Mouse (Mus musculus): ENCODE measurements around the gene Tex33. TPM values are rescaled to one million over a fixed set of nuclear protein-coding genes. Genes with fewer than 3 reads are reported as not detected.

Tex33 gene
- polyA plus RNA-seq, 1 experiment = 0.46 TPM

DNA sequence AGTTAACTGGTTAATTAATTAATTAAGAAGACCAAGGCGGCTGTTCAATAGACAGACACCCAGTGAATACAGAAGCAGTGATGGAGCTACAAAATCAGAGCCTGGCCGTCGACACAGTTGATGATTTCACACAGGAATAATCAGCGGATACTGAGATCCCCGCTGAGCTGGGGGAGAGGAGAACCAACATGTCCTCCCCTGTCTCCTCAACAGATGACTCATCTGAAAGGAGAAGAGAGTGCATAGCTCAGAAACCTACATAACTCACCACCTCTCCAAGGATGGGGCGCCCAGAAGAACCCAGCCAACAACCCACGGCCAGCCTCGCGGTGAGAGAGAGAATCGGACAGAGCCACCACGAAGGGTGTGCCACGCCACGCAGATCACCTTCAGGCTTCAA lies 24.7 kb upstream of the Tex33 start:
- no peak for DNase-seq
- Histone ChIP-seq H3K4me1 (replicated peaks; ENCODE audit: control insufficient read depth, insufficient read depth, low read length) (peaks cover 5% of the 10 kb centered on the region), H3K4me3 (ENCODE audit: control insufficient read depth, insufficient read depth, low read length) (no peak overlapping the region), H3K36me3 (ENCODE audit: control insufficient read depth, insufficient read depth, low read length) (no peaks in the 10 kb centered on the region), H3K27ac (ENCODE audit: control insufficient read depth, insufficient read depth, low read length) (no peak overlapping the region), H3K27me3 (ENCODE audit: control insufficient read depth, insufficient read depth, low read length) (no peaks in the 10 kb centered on the region)
- no peak for TF ChIP-seq CTCF (IDR thresholded peaks at IDR 0.05; ENCODE audit: borderline replicate concordance, control insufficient read depth, extremely low read depth, insufficient read depth, low read length, poor library complexity)
- no peak for TF ChIP-seq POLR2A (IDR thresholded peaks at IDR 0.05; ENCODE audit: control insufficient read depth, extremely low read depth, insufficient read depth, low read length, poor library complexity)
- 59% methylated on average over 13 of the region's 13 CpGs for WGBS

DNA sequence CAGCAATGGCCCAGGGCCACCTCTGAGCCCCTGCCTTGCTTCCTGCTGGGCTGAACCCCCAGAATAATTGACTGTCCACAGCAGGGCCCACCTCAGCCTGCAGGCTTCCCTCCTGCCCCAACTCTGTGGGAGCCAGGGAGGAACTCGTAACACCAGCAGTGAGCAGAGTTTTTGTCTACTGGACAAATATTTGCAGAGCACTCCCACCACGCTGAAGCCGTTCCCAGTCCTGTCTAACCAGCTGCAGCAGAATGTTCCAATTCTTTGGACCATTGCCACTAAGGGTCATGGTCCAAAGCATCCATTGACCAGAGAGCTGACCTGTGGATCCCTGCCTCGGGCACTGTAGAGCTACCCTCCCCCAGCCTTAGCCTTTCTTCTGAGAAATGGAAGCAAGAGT lies 21.2 kb upstream of the Tex33 start:
- H3K4me3 ChIP-seq (ENCODE audit: control insufficient read depth, insufficient read depth, low read length) = no peak overlapping the region
- H3K4me1 ChIP-seq (replicated peaks; ENCODE audit: control insufficient read depth, insufficient read depth, low read length) = no peaks in the 10 kb centered on the region
- WGBS = 89% methylated on average over 4 of the region's 4 CpGs
- H3K27ac ChIP-seq (ENCODE audit: control insufficient read depth, insufficient read depth, low read length) = no peak overlapping the region
- DNase-seq = no peak
- no peak for TF ChIP-seq POLR2A (IDR thresholded peaks at IDR 0.05; ENCODE audit: control insufficient read depth, extremely low read depth, insufficient read depth, low read length, poor library complexity)
- TF ChIP-seq CTCF (IDR thresholded peaks at IDR 0.05; ENCODE audit: borderline replicate concordance, control insufficient read depth, extremely low read depth, insufficient read depth, low read length, poor library complexity) = no peak
- H3K36me3 ChIP-seq (ENCODE audit: control insufficient read depth, insufficient read depth, low read length) = no peaks in the 10 kb centered on the region
- H3K27me3 ChIP-seq (ENCODE audit: control insufficient read depth, insufficient read depth, low read length) = no peaks in the 10 kb centered on the region

- DNase-seq = no peak
- 96% methylated on average over 8 of the region's 8 CpGs for WGBS
- H3K4me1 ChIP-seq (replicated peaks; ENCODE audit: control insufficient read depth, insufficient read depth, low read length) = no peaks in the 10 kb centered on the region
- TF ChIP-seq CTCF (IDR thresholded peaks at IDR 0.05; ENCODE audit: borderline replicate concordance, control insufficient read depth, extremely low read depth, insufficient read depth, low read length, poor library complexity) (no peak), POLR2A (IDR thresholded peaks at IDR 0.05; ENCODE audit: control insufficient read depth, extremely low read depth, insufficient read depth, low read length, poor library complexity) (no peak)
- H3K36me3 ChIP-seq (ENCODE audit: control insufficient read depth, insufficient read depth, low read length) = no peaks in the 10 kb centered on the region
- no peak overlapping the region for H3K27ac ChIP-seq (ENCODE audit: control insufficient read depth, insufficient read depth, low read length)
- H3K27me3 ChIP-seq (ENCODE audit: control insufficient read depth, insufficient read depth, low read length) = no peaks in the 10 kb centered on the region
- H3K4me3 ChIP-seq (ENCODE audit: control insufficient read depth, insufficient read depth, low read length) = no peak overlapping the region
Measured at GRCm38 (mm10) chr15:78414157-78414556, 18.4 kb upstream of the Tex33 start.

GRCm38 (mm10) chr15:78413719-78414117 lies 18.0 kb upstream of the Tex33 start:
- Histone ChIP-seq H3K36me3 (ENCODE audit: control insufficient read depth, insufficient read depth, low read length) (no peaks in the 10 kb centered on the region), H3K27me3 (ENCODE audit: control insufficient read depth, insufficient read depth, low read length) (no peaks in the 10 kb centered on the region), H3K27ac (ENCODE audit: control insufficient read depth, insufficient read depth, low read length) (no peak overlapping the region), H3K4me3 (ENCODE audit: control insufficient read depth, insufficient read depth, low read length) (no peak overlapping the region), H3K4me1 (replicated peaks; ENCODE audit: control insufficient read depth, insufficient read depth, low read length) (no peaks in the 10 kb centered on the region)
- WGBS = 76% methylated on average over 1 of the region's 1 CpGs
- TF ChIP-seq CTCF (IDR thresholded peaks at IDR 0.05; ENCODE audit: borderline replicate concordance, control insufficient read depth, extremely low read depth, insufficient read depth, low read length, poor library complexity) (no peak), POLR2A (IDR thresholded peaks at IDR 0.05; ENCODE audit: control insufficient read depth, extremely low read depth, insufficient read depth, low read length, poor library complexity) (no peak)
- DNase-seq = no peak

- Histone ChIP-seq H3K4me1 (replicated peaks; ENCODE audit: control insufficient read depth, insufficient read depth, low read length) (no peaks in the 10 kb centered on the region), H3K36me3 (ENCODE audit: control insufficient read depth, insufficient read depth, low read length) (no peaks in the 10 kb centered on the region), H3K27me3 (ENCODE audit: control insufficient read depth, insufficient read depth, low read length) (no peaks in the 10 kb centered on the region), H3K27ac (ENCODE audit: control insufficient read depth, insufficient read depth, low read length) (no peak overlapping the region), H3K4me3 (ENCODE audit: control insufficient read depth, insufficient read depth, low read length) (no peak overlapping the region)
- TF ChIP-seq CTCF (IDR thresholded peaks at IDR 0.05; ENCODE audit: borderline replicate concordance, control insufficient read depth, extremely low read depth, insufficient read depth, low read length, poor library complexity) = no peak
- no peak for TF ChIP-seq POLR2A (IDR thresholded peaks at IDR 0.05; ENCODE audit: control insufficient read depth, extremely low read depth, insufficient read depth, low read length, poor library complexity)
- no peak for DNase-seq
- WGBS = 89% methylated on average over 14 of the region's 14 CpGs
Measured at GRCm38 (mm10) chr15:78413083-78413718, 17.5 kb upstream of the Tex33 start.

DNA sequence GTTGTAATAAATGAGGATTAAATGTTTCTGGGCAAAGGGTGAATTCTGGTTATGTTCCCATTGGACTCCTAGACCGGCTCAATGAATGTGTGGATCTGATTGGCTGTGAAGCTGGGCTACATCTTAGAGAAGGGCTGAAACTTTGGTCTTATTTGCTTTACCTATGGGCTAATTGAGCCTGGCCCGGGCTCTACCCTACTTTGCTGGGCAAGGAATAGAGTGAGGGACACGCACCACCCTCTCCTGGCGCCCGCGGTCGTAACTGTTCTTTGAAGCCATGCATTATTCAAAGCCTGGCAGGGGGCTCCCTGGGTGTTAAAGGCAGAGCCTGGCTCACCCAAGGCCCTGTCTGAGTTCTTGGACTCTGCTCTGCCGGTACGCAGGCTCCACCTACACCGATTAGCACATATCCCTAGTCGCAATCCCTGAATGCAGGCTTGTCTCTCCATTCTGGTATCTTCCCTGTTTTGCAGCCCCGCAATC lies 13.9 kb upstream of the Tex33 start:
- Histone ChIP-seq H3K27ac (ENCODE audit: control insufficient read depth, insufficient read depth, low read length) (no peak overlapping the region), H3K4me3 (ENCODE audit: control insufficient read depth, insufficient read depth, low read length) (no peak overlapping the region), H3K4me1 (replicated peaks; ENCODE audit: control insufficient read depth, insufficient read depth, low read length) (peaks cover 15% of the 10 kb centered on the region), H3K36me3 (ENCODE audit: control insufficient read depth, insufficient read depth, low read length) (no peaks in the 10 kb centered on the region), H3K27me3 (ENCODE audit: control insufficient read depth, insufficient read depth, low read length) (no peaks in the 10 kb centered on the region)
- TF ChIP-seq CTCF (IDR thresholded peaks at IDR 0.05; ENCODE audit: borderline replicate concordance, control insufficient read depth, extremely low read depth, insufficient read depth, low read length, poor library complexity) (no peak), POLR2A (IDR thresholded peaks at IDR 0.05; ENCODE audit: control insufficient read depth, extremely low read depth, insufficient read depth, low read length, poor library complexity) (no peak)
- DNase-seq = no peak
- WGBS = 94% methylated on average over 12 of the region's 12 CpGs
